Mouse (Mus musculus) heart, embryonic 14.5 days (tissue): ENCODE results near the gene Gpr84. TPM values are rescaled to one million over a fixed set of nuclear protein-coding genes. Genes with fewer than 3 reads are reported as not detected.

Experiments
- ATAC-seq: fragments of 200-750 bp; cut with Nextera tagmentation; 2 replicates; pipeline ENCODE4 v1.8.0; 2017; ENCODE audit warnings: low read depth, moderate TSS enrichment; ENCODE audit not compliant: insufficient number of reproducible peaks, insufficient read depth, low FRiP score
- H3K27ac ChIP-seq, 2 experiments: fragments of 200-500 bp in 1 of 2; fragments of 300-500 bp in 1 of 2; sonication (generic) in 1 of 2; replicated peaks in 1 of 2; 2 replicates each; pipeline ENCODE4 v1.5.1; 2012 to 2014; ENCODE audit warnings: low read depth in 2 of 2, low read length in 2 of 2, control low read depth in 1 of 2, mild to moderate bottlenecking in 1 of 2, mixed read lengths in 1 of 2; ENCODE audit not compliant: control insufficient read depth in 1 of 2, insufficient read depth in 1 of 2
- H3K27me3 ChIP-seq: fragments of 300-500 bp; sonication (generic); 2 replicates; pipeline ENCODE4 v1.6.1; 2014; ENCODE audit warnings: mild to moderate bottlenecking, low read length, control low read depth; ENCODE audit not compliant: control insufficient read depth, insufficient read depth
- H3K36me3 ChIP-seq: fragments of 300-500 bp; sonication (generic); 2 replicates; pipeline ENCODE4 v1.6.1; 2014; ENCODE audit warnings: mild to moderate bottlenecking, control low read depth, low read length, mixed read lengths; ENCODE audit not compliant: control insufficient read depth, insufficient read depth
- H3K4me1 ChIP-seq, 2 experiments: fragments of 200-500 bp in 1 of 2; fragments of 300-500 bp in 1 of 2; sonication (generic) in 1 of 2; 2 replicates each; pipeline ENCODE4 v1.6.1; 2012 to 2014; ENCODE audit warnings: low read length in 2 of 2, control low read depth in 1 of 2, mixed read lengths in 1 of 2; ENCODE audit not compliant: control insufficient read depth in 2 of 2, insufficient read depth in 2 of 2
- H3K4me2 ChIP-seq: fragments of 300-500 bp; sonication (generic); 2 replicates; pipeline ENCODE4 v1.6.1; 2014; ENCODE audit warnings: mild to moderate bottlenecking, low read length
- H3K4me3 ChIP-seq, 2 experiments: fragments of 200-500 bp in 1 of 2; fragments of 300-500 bp in 1 of 2; sonication (generic) in 1 of 2; 2 replicates each; pipeline ENCODE4 v1.5.1; 2012 to 2014; ENCODE audit warnings: low read length in 2 of 2, mild to moderate bottlenecking in 2 of 2, control low read depth in 1 of 2, low read depth in 1 of 2, moderate library complexity in 1 of 2; ENCODE audit not compliant: control insufficient read depth in 1 of 2, insufficient read depth in 1 of 2
- H3K9ac ChIP-seq: fragments of 300-500 bp; sonication (generic); 2 replicates; pipeline ENCODE4 v1.6.1; 2014; ENCODE audit warnings: mild to moderate bottlenecking, low read length
- H3K9me3 ChIP-seq: fragments of 300-500 bp; sonication (generic); 2 replicates; pipeline ENCODE4 v1.6.1; 2016; ENCODE audit warnings: low read length, control low read depth; ENCODE audit not compliant: control insufficient read depth
- WGBS: fragments of 180-500 bp; shearing (Covaris S2); extraction: QIAGEN DNeasy Blood & Tissue Kit; methylation state at CpG from one replicate; pipeline ENCODE4 v1.1.7; 2014; 5-methylcytosine and 5-hydroxymethylcytosine counted together
- microRNA counts: library from miRNA; unstranded; fragments of <30 nt; microRNA quantifications from one replicate; lab custom pipeline; 2016
- microRNA-seq: library from miRNA; unstranded; fragments of <30 nt; microRNA quantifications from one replicate; pipeline ENCODE4, GENCODE M21; 2016
- polyA plus RNA-seq: library from polyadenylated mRNA; unstranded; fragments of >200 nt; fragmentation: Nextera tagmentation; extraction: Ambion mirVana; gene quantifications from 2 replicates; pipeline ENCODE4 v1.2.1, GENCODE M21; 2014

The Gpr84 gene
- polyA plus RNA-seq, 1 experiment from 2014 or later, result 0.11 TPM

- no peaks in the 10 kb centered on the region for H3K9me3 ChIP-seq
- WGBS, result 78% methylated on average over 4 of the region's 4 CpGs
- no peaks in the 10 kb centered on the region for H3K36me3 ChIP-seq
- H3K9ac ChIP-seq, result no peak overlapping the region
- H3K27me3 ChIP-seq, result no peaks in the 10 kb centered on the region
- no peak for ATAC-seq
- no peak overlapping the region for H3K4me3 ChIP-seq
- no peak overlapping the region for H3K27ac ChIP-seq
- H3K4me1 ChIP-seq, result peaks cover 0 to 7% of the 10 kb centered on the region in 2 experiments; a peak in 3 of 4 replicates
- H3K4me2 ChIP-seq, result no peak overlapping the region
Measured at GRCm38 (mm10) chr15:103268903-103269302, 41.5 kb downstream of the Gpr84 start.

- Histone ChIP-seq H3K4me2 (no peak overlapping the region), H3K4me3 (no peak overlapping the region), H3K36me3 (no peaks in the 10 kb centered on the region), H3K9ac (no peak overlapping the region), H3K27me3 (no peaks in the 10 kb centered on the region), H3K27ac (no peak overlapping the region), H3K9me3 (no peaks in the 10 kb centered on the region), H3K4me1 (peaks cover 3 to 4% of the 10 kb centered on the region in 2 experiments; a peak in 3 of 4 replicates)
- no peak for ATAC-seq
- 81% methylated on average over 2 of the region's 2 CpGs for WGBS
Measured at GRCm38 (mm10) chr15:103264794-103265193, 45.6 kb downstream of the Gpr84 start.

- Histone ChIP-seq H3K36me3 (no peaks in the 10 kb centered on the region), H3K4me3 (no peak overlapping the region), H3K4me2 (no peak overlapping the region), H3K9me3 (no peaks in the 10 kb centered on the region), H3K9ac (no peak overlapping the region; the same call in 1 of the 2 replicates), H3K27ac (no peak overlapping the region), H3K4me1 (peaks cover 17 to 21% of the 10 kb centered on the region in 2 experiments), H3K27me3 (no peaks in the 10 kb centered on the region)
- 3% methylated on average over 1 of the region's 1 CpGs for WGBS
- ATAC-seq, result no peak
Measured at GRCm38 (mm10) chr15:103259989-103260388, 50.4 kb downstream of the Gpr84 start.

GRCm38 (mm10) chr15:103259162-103259561, 51.2 kb downstream of the Gpr84 start:
- ATAC-seq, result no peak
- no peak overlapping the region for H3K4me3 ChIP-seq
- no peak overlapping the region for H3K4me2 ChIP-seq
- H3K4me1 ChIP-seq, result peaks cover 17 to 24% of the 10 kb centered on the region in 2 experiments
- 84% methylated on average over 5 of the region's 5 CpGs for WGBS
- H3K9me3 ChIP-seq, result no peaks in the 10 kb centered on the region
- no peaks in the 10 kb centered on the region for H3K27me3 ChIP-seq
- H3K36me3 ChIP-seq, result no peaks in the 10 kb centered on the region
- no peak overlapping the region for H3K9ac ChIP-seq
- no peak overlapping the region for H3K27ac ChIP-seq

MicroRNAs encoded within 50 kb of the gene (microRNA counts, 519-probe panel; counts per million panel counts)
- 5,331 counts per million, percentile 83 among the panel's probes with 10 or more counts for microRNA mmu-miR-148b (lab: Ali Mortazavi, UCI)

Small RNAs within 50 kb of the gene (microRNA-seq; reads per million reads assigned to microRNA genes)
- gene Mir148b (336 reads per million, percentile 68 among the genes with 10 or more reads in this experiment), gene Mir6963 (2.0 reads per million)

Other genes starting within 250 kb of the Gpr84 start
- 17.8 and 18.6 TPM in 2 replicates for gene Smug1, start 143.5 kb downstream of the Gpr84 start, polyA plus RNA-seq
- gene Cbx5, start 70.8 kb downstream of the Gpr84 start, polyA plus RNA-seq, result 105 and 108 TPM in 2 replicates
- gene Hnrnpa1, start 70.2 kb downstream of the Gpr84 start, polyA plus RNA-seq, result 425 and 457 TPM in 2 replicates
- 1.8 and 2.2 TPM in 2 replicates for gene Nfe2, start 52.2 kb downstream of the Gpr84 start, polyA plus RNA-seq
- 163 and 172 TPM in 2 replicates for gene Copz1, start 37.9 kb downstream of the Gpr84 start, polyA plus RNA-seq
- 8.1 and 9.1 TPM in 2 replicates for gene Zfp385a, start 29.5 kb upstream of the Gpr84 start, polyA plus RNA-seq
- 76.2 and 77.2 TPM in 2 replicates for gene Itga5, start 56.2 kb upstream of the Gpr84 start, polyA plus RNA-seq
- 37.1 and 41.3 TPM in 2 replicates for gene Gtsf1, start 119.9 kb upstream of the Gpr84 start, polyA plus RNA-seq
- gene Gtsf2, start 137.9 kb upstream of the Gpr84 start, polyA plus RNA-seq, result not detected in 2 replicates
- gene Nckap1l, start 143.2 kb upstream of the Gpr84 start, polyA plus RNA-seq, result 1.9 and 3.3 TPM in 2 replicates
- gene Pde1b, start 192.4 kb upstream of the Gpr84 start, polyA plus RNA-seq, result 3.6 and 3.7 TPM in 2 replicates
- gene Ppp1r1a, start 227.4 kb upstream of the Gpr84 start, polyA plus RNA-seq, result 77.9 and 87.1 TPM in 2 replicates